ENCODE assay signal across 15 mouse cellular contexts in the genomic region with DNA sequence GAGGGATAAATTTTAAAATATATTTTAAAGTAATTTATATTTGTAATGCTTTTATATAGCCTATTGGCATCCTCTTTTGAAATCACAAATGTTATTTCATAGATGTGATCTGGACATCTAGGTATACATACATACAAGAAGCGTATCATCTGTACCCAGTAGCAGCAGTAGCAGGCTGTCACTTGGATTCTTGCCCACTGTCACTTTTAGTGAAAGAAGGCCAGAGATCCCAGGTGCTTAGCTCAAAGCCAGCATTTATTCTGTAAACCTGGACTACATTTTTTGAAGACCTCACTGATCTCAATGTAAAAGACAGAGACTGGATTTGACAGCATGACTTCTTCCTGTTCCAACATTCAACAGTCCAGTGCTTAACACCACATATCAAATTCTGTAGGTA.
DNase-seq lines count a peak whose midpoint lies in the region; ATAC-seq lines count a peak whose summit lies in the region.
"Had no signal": no experiment of that assay in that cellular context is flagged by ENCODE, and none has a peak within 500 bp of the region (broad histone marks: within the 10 kb centered on the region; RNA-seq: fewer than 3 reads in every experiment).

No protein-coding gene starts in this region.

- no peak for ATAC-seq in frontal cortex, adult (ENCODE audit: low TSS enrichment)
- ATAC-seq: forebrain, postnatal 0 days; intestine, postnatal 0 days had no signal

- DNase-seq in cerebellum, adult 11 months, result peak; percentile 35
- peak; percentile 62 to 73 for DNase-seq in cerebellum, adult 18-20 months
- DNase-seq in cerebellum, adult 9-11 months, result peak; percentile 70
- peak; percentile 42 to 52 for DNase-seq in cerebellum, postnatal 36 days
- DNase-seq in kidney, adult 18-20 months, result no peak
- no peak for DNase-seq in left cerebral cortex, postnatal 36 days (ENCODE audit: low spot score in 2 of 2)
- DNase-seq: adrenal gland, adult 8-10 months; adrenal gland, postnatal 36 days; forebrain, postnatal 0 days; gastrocnemius, adult 2 months; gastrocnemius, postnatal 25 days; heart, postnatal 4 days; kidney, postnatal 10 days had no signal

- intact Hi-C loops in left cerebral cortex, postnatal 36 days (cut with DNase I), result no loop called here

Comparison
In these comparisons a context has a peak if more than half of its experiments do, and no peak if none do; other contexts are left out.
1. DNase-seq: peak in cerebellum, adult 11 months (single experiment), cerebellum, adult 18-20 months (2 of 2), cerebellum, adult 9-11 months (single experiment) and cerebellum, postnatal 36 days (2 of 2); none in kidney, adult 18-20 months (single experiment) and left cerebral cortex, postnatal 36 days (0 of 2).